Mouse (Mus musculus) liver, embryonic 14.5 days (tissue): Measurements from ENCODE around the gene Kif23. TPM values are rescaled to one million over a fixed set of nuclear protein-coding genes. Genes with fewer than 3 reads are reported as not detected.
A peak's percentile ranks its signal among the peaks of the same experiment; 100 is the strongest.

ENCODE experiments used
- ATAC-seq: fragments of 200-750 bp; cut with Nextera tagmentation; 2 replicates; pipeline ENCODE4 v1.8.0; 2017; ENCODE audit warnings: moderate number of reproducible peaks, mild to moderate bottlenecking, moderate library complexity; ENCODE audit not compliant: insufficient read depth
- DNase-seq, 3 experiments: peaks; one replicate each; pipeline ENCODE4 v3.0.0-alpha.2; 2012 to 2013; ENCODE audit warnings: low read depth in 3 of 3, low spot score in 3 of 3
- H3K27ac ChIP-seq: fragments of 300-500 bp; sonication (generic); 2 replicates; pipeline ENCODE4 v1.5.1; 2014; ENCODE audit warnings: moderate library complexity, mild to moderate bottlenecking, control low read depth, inconsistent platforms
- H3K27me3 ChIP-seq: fragments of 300-500 bp; sonication (generic); 2 replicates; pipeline ENCODE4 v1.6.1; 2014; ENCODE audit warnings: mild to moderate bottlenecking, low read length, moderate library complexity; ENCODE audit not compliant: control insufficient read depth, insufficient read depth
- H3K36me3 ChIP-seq: fragments of 300-500 bp; sonication (generic); replicated peaks from 2 replicates; pipeline ENCODE4 v1.6.1; 2014; ENCODE audit warnings: low read depth; ENCODE audit not compliant: control insufficient read depth, insufficient read depth
- H3K4me1 ChIP-seq, 2 experiments: fragments of 200-500 bp in 1 of 2; fragments of 300-500 bp in 1 of 2; sonication (generic) in 1 of 2; replicated peaks; 2 replicates each; pipeline ENCODE4 v1.6.1; 2012 to 2014; ENCODE audit warnings: antibody characterized with exemption in 1 of 2, inconsistent platforms in 1 of 2, low read length in 1 of 2; ENCODE audit not compliant: control insufficient read depth in 2 of 2, insufficient read depth in 2 of 2
- H3K4me2 ChIP-seq: fragments of 300-500 bp; sonication (generic); 2 replicates; pipeline ENCODE4 v1.6.1; 2014; ENCODE audit warnings: low read depth, mild to moderate bottlenecking, control low read depth, moderate library complexity
- H3K4me3 ChIP-seq, 2 experiments: fragments of 200-500 bp in 1 of 2; fragments of 300-500 bp in 1 of 2; sonication (generic) in 1 of 2; 2 replicates each; pipeline ENCODE4 v1.5.1; 2012 to 2014; ENCODE audit warnings: low read depth in 2 of 2, low read length in 2 of 2, mild to moderate bottlenecking in 2 of 2, control low read depth in 1 of 2, inconsistent platforms in 1 of 2, moderate library complexity in 1 of 2; ENCODE audit not compliant: insufficient read depth in 1 of 2
- H3K9ac ChIP-seq: fragments of 300-500 bp; sonication (generic); replicated peaks from 2 replicates; pipeline ENCODE4 v1.6.1; 2014; ENCODE audit warnings: mild to moderate bottlenecking, control low read depth, moderate library complexity
- H3K9me3 ChIP-seq: fragments of 300-500 bp; sonication (generic); 2 replicates; pipeline ENCODE4 v1.6.1; 2016; ENCODE audit warnings: low read length, mixed read lengths; ENCODE audit not compliant: control insufficient read depth
- CTCF ChIP-seq: IDR thresholded peaks from 2 replicates; pipeline ENCODE4 v1.5.1; 2016; ENCODE audit warnings: antibody characterized with exemption, low read depth, control low read depth
- EP300 ChIP-seq: IDR thresholded peaks from 2 replicates; pipeline ENCODE4 v1.6.1; 2016; ENCODE audit warnings: antibody characterized with exemption, low read depth
- WGBS: fragments of 180-500 bp; shearing (Covaris S2); extraction: QIAGEN DNeasy Blood & Tissue Kit; methylation state at CpG from one replicate; pipeline ENCODE4 v1.1.7; 2014; ENCODE audit not compliant: insufficient replicate concordance; 5-methylcytosine and 5-hydroxymethylcytosine counted together
- polyA plus RNA-seq, 2 experiments: library from polyadenylated mRNA; depleted of rRNA in 1 of 2; stranded (reverse) in 1 of 2; unstranded in 1 of 2; fragments of >200 nt; fragmentation: Nextera tagmentation in 1 of 2; extraction: Ambion mirVana in 1 of 2; gene quantifications; 2 replicates each; pipeline versions ENCODE4 v1.2.1 to v1.2.3; 2012 to 2014

Gene Kif23
- polyA plus RNA-seq, 2 experiments, result 44.3 to 68.8 TPM

GRCm38 (mm10) chr9:61925086-61925660, 21.4 kb downstream of the Kif23 start:
- H3K9ac ChIP-seq, result no peak overlapping the region
- 42% methylated on average over 10 of the region's 10 CpGs for WGBS
- H3K4me1 ChIP-seq, result peaks cover 3 to 7% of the 10 kb centered on the region in 2 experiments; a peak in 3 of 4 replicates
- ATAC-seq (no peak), DNase-seq (no peak)
- no peak for TF ChIP-seq CTCF
- H3K4me2 ChIP-seq, result no peak overlapping the region
- no peaks in the 10 kb centered on the region for H3K27me3 ChIP-seq
- H3K9me3 ChIP-seq, result no peaks in the 10 kb centered on the region
- peaks cover 99% of the 10 kb centered on the region for H3K36me3 ChIP-seq
- no peak overlapping the region for H3K4me3 ChIP-seq
- H3K27ac ChIP-seq, result no peak overlapping the region

GRCm38 (mm10) chr9:61920331-61920730, 26.2 kb downstream of the Kif23 start:
- H3K27me3 ChIP-seq, result no peaks in the 10 kb centered on the region
- no peak overlapping the region for H3K9ac ChIP-seq
- H3K4me1 ChIP-seq, result peaks cover 6 to 13% of the 10 kb centered on the region in 2 experiments; a peak in 3 of 4 replicates
- H3K4me3 ChIP-seq, result no peak overlapping the region
- H3K36me3 ChIP-seq, result peaks cover 89% of the 10 kb centered on the region
- no peak overlapping the region; the same call in 1 of the 2 replicates for H3K4me2 ChIP-seq
- no peaks in the 10 kb centered on the region for H3K9me3 ChIP-seq
- TF ChIP-seq EP300 (peak; percentile 56; the same call in 1 of the 2 replicates), CTCF (no peak)
- DNase-seq (no peak), ATAC-seq (peak; percentile 52; the same call in 1 of the 2 replicates)
- 24% methylated on average over 6 of the region's 6 CpGs for WGBS
- no peak overlapping the region for H3K27ac ChIP-seq

- no peak for TF ChIP-seq EP300
- no peak for TF ChIP-seq CTCF
- DNase-seq (no peak), ATAC-seq (no peak)
- H3K27ac ChIP-seq, result no peak overlapping the region
- WGBS, result 86% methylated on average over 5 of the region's 5 CpGs
- no peak overlapping the region for H3K4me3 ChIP-seq
- no peaks in the 10 kb centered on the region for H3K27me3 ChIP-seq
- H3K4me1 ChIP-seq, result peaks cover 6 to 14% of the 10 kb centered on the region in 2 experiments; a peak in 3 of 4 replicates
- H3K9ac ChIP-seq, result no peak overlapping the region
- H3K4me2 ChIP-seq, result no peak overlapping the region
- H3K36me3 ChIP-seq, result peaks cover 80% of the 10 kb centered on the region
- no peaks in the 10 kb centered on the region for H3K9me3 ChIP-seq
These were observed 27.1 kb downstream of the Kif23 start for GRCm38 (mm10) chr9:61919464-61919863.

GRCm38 (mm10) chr9:61917436-61917835, 29.1 kb downstream of the Kif23 start:
- no peak overlapping the region for H3K9ac ChIP-seq
- WGBS, result 86% methylated on average over 6 of the region's 6 CpGs
- no peak overlapping the region for H3K27ac ChIP-seq
- TF ChIP-seq CTCF (no peak), EP300 (no peak)
- no peak overlapping the region for H3K4me2 ChIP-seq
- H3K27me3 ChIP-seq, result no peaks in the 10 kb centered on the region
- no peak overlapping the region for H3K4me3 ChIP-seq
- peaks cover 71% of the 10 kb centered on the region for H3K36me3 ChIP-seq
- DNase-seq, result no peak
- H3K9me3 ChIP-seq, result no peaks in the 10 kb centered on the region
- no peak for ATAC-seq
- H3K4me1 ChIP-seq, result peaks cover 9 to 17% of the 10 kb centered on the region in 2 experiments

GRCm38 (mm10) chr9:61916986-61917385, 29.6 kb downstream of the Kif23 start:
- ATAC-seq (no peak), DNase-seq (no peak)
- WGBS, result 23% methylated on average over 3 of the region's 3 CpGs
- Histone ChIP-seq H3K9ac (no peak overlapping the region), H3K9me3 (no peaks in the 10 kb centered on the region), H3K4me2 (no peak overlapping the region), H3K27ac (no peak overlapping the region), H3K36me3 (peaks cover 71% of the 10 kb centered on the region), H3K4me3 (no peak overlapping the region), H3K4me1 (peaks cover 12 to 21% of the 10 kb centered on the region in 2 experiments), H3K27me3 (no peaks in the 10 kb centered on the region)
- TF ChIP-seq EP300 (no peak), CTCF (no peak)
